Mouse (Mus musculus): ENCODE results near the gene Zglp1.
"Not testable (repeated sequence)": the region's sequence is repeated elsewhere in the genome, so short reads cannot be mapped to it uniquely, and the experiment has no call there.

Gene Zglp1

GRCm38 (mm10) chr9:21072641-21073040 lies 5.7 kb upstream of the Zglp1 start:
- peak; percentile 21 for DNase-seq (ENCODE audit: extremely low read depth, low read depth)

GRCm38 (mm10) chr9:21062928-21063327 lies 4.0 kb downstream of the Zglp1 start:
- DNase-seq (ENCODE audit: extremely low read depth, low read depth), result no peak

- peak; percentile 82 for DNase-seq (ENCODE audit: extremely low read depth, low read depth)
Observed at GRCm38 (mm10) chr9:21051578-21051977, 15.3 kb downstream of the Zglp1 start.

- DNase-seq (ENCODE audit: extremely low read depth, low read depth), result no peak
Observed at GRCm38 (mm10) chr9:21045235-21045634, 21.7 kb downstream of the Zglp1 start.

- not testable (repeated sequence) for DNase-seq (ENCODE audit: extremely low read depth, low read depth)
Observed at GRCm38 (mm10) chr9:21044785-21045184, 22.1 kb downstream of the Zglp1 start.

GRCm38 (mm10) chr9:21043563-21043962 lies 23.3 kb downstream of the Zglp1 start:
- peak; percentile 53 for DNase-seq (ENCODE audit: extremely low read depth, low read depth)

- DNase-seq (ENCODE audit: extremely low read depth, low read depth), result peak; percentile 77
Observed at GRCm38 (mm10) chr9:21041308-21041707, 25.6 kb downstream of the Zglp1 start.

GRCm38 (mm10) chr9:21039779-21040178 lies 27.1 kb downstream of the Zglp1 start:
- peak; percentile 90 for DNase-seq (ENCODE audit: extremely low read depth, low read depth)

- no peak for DNase-seq (ENCODE audit: extremely low read depth, low read depth)
Observed at GRCm38 (mm10) chr9:21037481-21037891, 29.4 kb downstream of the Zglp1 start.

- DNase-seq (ENCODE audit: extremely low read depth, low read depth), result no peak
Observed at GRCm38 (mm10) chr9:21036666-21037065, 30.2 kb downstream of the Zglp1 start.

- no peak for DNase-seq (ENCODE audit: extremely low read depth, low read depth)
Observed at GRCm38 (mm10) chr9:21036161-21036560, 30.7 kb downstream of the Zglp1 start.

- no peak for DNase-seq (ENCODE audit: extremely low read depth, low read depth)
Observed at GRCm38 (mm10) chr9:21035586-21035985, 31.3 kb downstream of the Zglp1 start.

GRCm38 (mm10) chr9:21034481-21035085 lies 32.3 kb downstream of the Zglp1 start:
- DNase-seq (ENCODE audit: extremely low read depth, low read depth), result no peak

GRCm38 (mm10) chr9:21033136-21033535 lies 33.8 kb downstream of the Zglp1 start:
- peak; percentile 95 for DNase-seq (ENCODE audit: extremely low read depth, low read depth)

GRCm38 (mm10) chr9:21032491-21032890 lies 34.4 kb downstream of the Zglp1 start:
- no peak for DNase-seq (ENCODE audit: extremely low read depth, low read depth)

- peak; percentile 62 for DNase-seq (ENCODE audit: extremely low read depth, low read depth)
Observed at GRCm38 (mm10) chr9:21031896-21032351, 35.0 kb downstream of the Zglp1 start, which contains the start of gene Icam5. TSS of gene Icam5 (plus strand) at chr9:21032073.

- peak; percentile 85 for DNase-seq (ENCODE audit: extremely low read depth, low read depth)
Observed at GRCm38 (mm10) chr9:21031251-21031895, 35.5 kb downstream of the Zglp1 start.

- peak; percentile 100 for DNase-seq (ENCODE audit: extremely low read depth, low read depth)
Observed at GRCm38 (mm10) chr9:21030781-21031250, 36.1 kb downstream of the Zglp1 start.

- peak; percentile 77 for DNase-seq (ENCODE audit: extremely low read depth, low read depth)
Observed at GRCm38 (mm10) chr9:21030055-21030600, 36.8 kb downstream of the Zglp1 start.

- DNase-seq (ENCODE audit: extremely low read depth, low read depth), result peak; percentile 94
Observed at GRCm38 (mm10) chr9:21029291-21030054, 37.4 kb downstream of the Zglp1 start, which contains the start of gene Icam4. TSS of gene Icam4 (plus strand) at chr9:21029373.

- no peak for DNase-seq (ENCODE audit: extremely low read depth, low read depth)
Observed at GRCm38 (mm10) chr9:21028560-21029110, 38.3 kb downstream of the Zglp1 start.
